Mouse (Mus musculus) liver, embryonic 18 days (tissue): ENCODE data around the gene Olfr60. TPM values are rescaled to one million over a fixed set of nuclear protein-coding genes. Genes with fewer than 3 reads are reported as not detected.

Source experiments
- polyA plus RNA-seq: library from polyadenylated mRNA; depleted of rRNA; stranded (reverse); fragments of >200 nt; gene quantifications from 2 replicates; pipeline ENCODE4 v1.2.3, GENCODE M21; 2012; rRNA removed

Olfr60 gene
- not detected in 2 replicates for polyA plus RNA-seq

DNA sequence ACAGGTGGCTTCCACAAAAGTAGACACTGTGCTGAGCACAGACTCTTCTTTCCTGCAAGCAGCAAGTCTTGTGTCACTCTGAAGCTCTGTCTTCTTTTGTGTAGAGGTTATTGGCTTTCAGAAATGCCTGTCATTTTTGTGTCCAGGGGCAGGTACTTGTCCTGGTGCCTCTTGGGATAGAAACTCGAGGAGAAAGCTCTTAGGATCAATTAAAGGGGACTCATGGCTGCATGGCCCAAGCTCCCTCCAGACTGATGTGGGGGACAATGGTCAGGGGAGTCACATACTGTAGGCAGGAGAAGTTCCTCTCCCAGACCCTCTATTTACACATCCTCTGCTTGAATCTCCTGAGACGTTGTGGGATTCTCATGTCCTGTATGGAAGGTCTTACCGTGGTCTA, at the start of gene Olfr60:
Gene Olfr60, minus strand, starts transcription at position 101 of the 400 bp plus-strand sequence.

DNA sequence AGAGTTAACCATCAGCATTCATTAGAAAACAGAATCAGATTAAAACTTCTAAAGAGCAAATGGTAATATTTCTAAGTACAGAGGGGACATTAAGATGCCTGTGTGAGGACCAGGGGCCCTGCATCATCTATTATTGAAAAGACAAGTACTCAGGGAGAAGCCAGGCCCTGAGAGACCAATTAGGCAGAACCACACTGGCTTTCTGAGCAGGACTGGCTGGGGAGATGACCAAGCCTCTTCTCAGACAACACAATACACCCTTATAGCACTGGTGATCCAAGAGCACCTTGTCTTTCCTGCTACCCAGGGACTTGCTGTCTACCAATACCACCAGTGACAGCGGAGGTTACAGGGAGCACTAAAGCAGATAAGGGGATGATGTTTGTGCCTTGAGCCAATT, 41.3 kb upstream of the Olfr60 start, which contains the start of gene Olfr531:
Gene Olfr531, minus strand, starts transcription at position 101 of the 400 bp plus-strand sequence.

DNA sequence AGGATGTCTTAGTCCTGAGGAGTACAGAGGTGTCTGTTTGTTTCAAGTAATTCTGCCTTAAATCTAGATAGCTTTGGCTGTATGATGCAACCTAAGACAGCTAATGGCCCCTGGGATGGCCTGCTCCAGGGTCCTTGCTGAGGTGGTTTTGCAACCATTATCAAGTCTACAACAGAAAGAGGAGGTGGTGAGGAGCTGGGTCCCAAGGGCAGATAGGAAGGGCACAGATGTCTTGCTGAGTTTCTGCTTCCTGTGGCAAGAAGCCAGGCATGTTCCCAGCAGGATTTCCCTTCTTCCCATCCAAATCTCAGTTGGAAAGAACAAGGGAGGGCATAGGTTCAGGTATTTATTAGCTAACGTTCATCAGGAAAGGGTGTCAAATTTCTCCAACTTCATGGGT, 14.8 kb upstream of the Olfr60 start, which contains the start of gene Olfr530:
Gene Olfr530, minus strand, starts transcription at position 101 of the 400 bp plus-strand sequence.

DNA sequence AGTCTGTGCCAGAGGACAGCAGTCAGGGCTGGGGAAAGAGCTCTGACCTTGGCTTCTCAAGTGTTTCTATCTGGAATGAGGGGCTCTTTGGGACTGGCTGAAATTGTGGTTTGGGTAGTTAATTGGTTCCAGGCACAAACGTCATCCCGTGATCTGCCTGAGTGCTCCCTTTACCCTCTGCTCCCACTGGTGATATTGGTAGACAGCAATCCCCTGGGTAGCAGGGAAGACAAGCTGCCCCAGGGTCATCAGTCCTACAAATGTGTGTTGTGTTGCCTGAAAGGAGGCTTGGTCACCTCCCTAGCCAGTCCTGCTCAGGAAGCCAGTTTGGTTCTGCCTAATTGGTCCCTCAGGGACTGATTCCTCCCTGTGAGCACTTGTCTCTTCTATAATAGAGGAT, 27.8 kb downstream of the Olfr60 start, which contains the start of gene Olfr527:
Gene Olfr527, plus strand, starts transcription at position 301 of the 400 bp plus-strand sequence.

DNA sequence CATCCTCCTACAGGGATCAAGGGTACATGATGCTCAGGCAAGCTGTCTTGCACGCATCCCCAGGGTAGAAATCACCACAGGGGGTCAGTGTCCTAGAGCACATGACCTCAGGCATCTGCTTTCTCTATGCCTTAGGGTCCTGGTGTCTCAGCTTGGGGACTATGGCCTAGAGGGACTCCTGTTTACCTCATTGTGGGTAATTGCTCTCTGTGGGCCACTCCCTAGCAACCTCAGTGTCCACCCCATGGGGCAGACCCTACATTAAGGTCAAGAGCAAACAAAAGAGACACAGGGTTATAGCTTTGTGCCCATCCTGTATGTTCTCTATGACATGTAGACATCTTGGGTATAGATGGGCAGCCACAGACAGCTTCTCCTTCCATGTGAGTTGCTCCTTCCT, 40.9 kb downstream of the Olfr60 start, which contains the start of gene Olfr525:
Gene Olfr525, plus strand, starts transcription at position 301 of the 400 bp plus-strand sequence.

Other genes starting within 250 kb of the Olfr60 start
- 23.8 and 27.8 TPM in 2 replicates for gene Paox, start 245.9 kb downstream of the Olfr60 start, polyA plus RNA-seq
- gene Echs1, start 245.2 kb downstream of the Olfr60 start, polyA plus RNA-seq = 112 and 123 TPM in 2 replicates
- 15.7 and 16.2 TPM in 2 replicates for gene Mtg1, start 224.1 kb downstream of the Olfr60 start, polyA plus RNA-seq
- gene Sprn, start 206.8 kb downstream of the Olfr60 start, polyA plus RNA-seq = 0.01 and 0.04 TPM in 2 replicates
- gene Olfr522, start 196.9 kb downstream of the Olfr60 start, polyA plus RNA-seq = not detected in 2 replicates
- gene Olfr523, start 188.5 kb downstream of the Olfr60 start, polyA plus RNA-seq = not detected in 2 replicates
- not detected in 2 replicates for gene Olfr524, start 155.7 kb downstream of the Olfr60 start, polyA plus RNA-seq
- 0.05 and 0.06 TPM in 2 replicates for gene Cd163l1, start 143.4 kb downstream of the Olfr60 start, polyA plus RNA-seq
- 0.01 TPM in 1 of 2 replicates, not detected in the other for gene 5830411N06Rik, start 114.4 kb downstream of the Olfr60 start, polyA plus RNA-seq
- gene Olfr525, start 40.8 kb downstream of the Olfr60 start, polyA plus RNA-seq = not detected in 2 replicates
- not detected in 2 replicates for gene Olfr527, start 27.7 kb downstream of the Olfr60 start, polyA plus RNA-seq
- gene Olfr530, start 14.7 kb upstream of the Olfr60 start, polyA plus RNA-seq = not detected in 2 replicates
- gene Olfr531, start 41.2 kb upstream of the Olfr60 start, polyA plus RNA-seq = not detected in 2 replicates
- not detected in 2 replicates for gene Olfr532, start 60.0 kb upstream of the Olfr60 start, polyA plus RNA-seq
- not detected in 2 replicates for gene Olfr533, start 101.7 kb upstream of the Olfr60 start, polyA plus RNA-seq
- gene Olfr535, start 122.5 kb upstream of the Olfr60 start, polyA plus RNA-seq = not detected in 2 replicates
- gene Olfr536, start 145.7 kb upstream of the Olfr60 start, polyA plus RNA-seq = not detected in 2 replicates
- not detected in 2 replicates for gene Olfr538, start 206.2 kb upstream of the Olfr60 start, polyA plus RNA-seq
- not detected in 2 replicates for gene Olfr46, start 239.6 kb upstream of the Olfr60 start, polyA plus RNA-seq